Mouse (Mus musculus) midbrain, embryonic 15.5 days (tissue): ENCODE measurements at regions not wholly inside any gene's neighbourhood (a gene's known extent, or its start where the extent isn't known, plus 50 kb on each side); places are given as distances from the start of the nearest gene placed in this dataset.

Experiments used
- ATAC-seq: fragments of 200-750 bp; cut with Nextera tagmentation; replicated peaks from 2 replicates; pipeline ENCODE4 v1.8.0; 2017; ENCODE audit warnings: moderate TSS enrichment
- H3K27ac ChIP-seq: fragments of 300-500 bp; sonication (generic); 2 replicates; pipeline ENCODE4 v1.5.1; 2015; ENCODE audit warnings: mild to moderate bottlenecking, inconsistent platforms
- H3K27me3 ChIP-seq: fragments of 300-500 bp; sonication (generic); replicated peaks from 2 replicates; pipeline ENCODE4 v1.6.1; 2015; ENCODE audit warnings: inconsistent platforms
- H3K36me3 ChIP-seq: fragments of 300-500 bp; sonication (generic); replicated peaks from 2 replicates; pipeline ENCODE4 v1.6.1; 2015; ENCODE audit warnings: inconsistent platforms
- H3K4me1 ChIP-seq: fragments of 300-500 bp; sonication (generic); 2 replicates; pipeline ENCODE4 v1.6.1; 2015; ENCODE audit warnings: inconsistent platforms
- H3K4me2 ChIP-seq: fragments of 300-500 bp; sonication (generic); 2 replicates; pipeline ENCODE4 v1.6.1; 2015; ENCODE audit warnings: inconsistent platforms, mild to moderate bottlenecking, moderate library complexity
- H3K4me3 ChIP-seq: fragments of 300-500 bp; sonication (generic); 2 replicates; pipeline ENCODE4 v1.5.1; 2015; ENCODE audit warnings: mild to moderate bottlenecking, inconsistent platforms
- H3K9ac ChIP-seq: fragments of 300-500 bp; sonication (generic); 2 replicates; pipeline ENCODE4 v1.6.1; 2015; ENCODE audit warnings: mild to moderate bottlenecking, inconsistent platforms
- H3K9me3 ChIP-seq: fragments of 300-500 bp; sonication (generic); 2 replicates; pipeline ENCODE4 v1.6.1; 2016; ENCODE audit warnings: inconsistent platforms
- WGBS: fragments of 180-500 bp; shearing (Covaris S2); methylation state at CpG from one replicate; pipeline ENCODE4 v1.1.7; 2015; ENCODE audit warnings: mixed read lengths; 5-methylcytosine and 5-hydroxymethylcytosine counted together

DNA sequence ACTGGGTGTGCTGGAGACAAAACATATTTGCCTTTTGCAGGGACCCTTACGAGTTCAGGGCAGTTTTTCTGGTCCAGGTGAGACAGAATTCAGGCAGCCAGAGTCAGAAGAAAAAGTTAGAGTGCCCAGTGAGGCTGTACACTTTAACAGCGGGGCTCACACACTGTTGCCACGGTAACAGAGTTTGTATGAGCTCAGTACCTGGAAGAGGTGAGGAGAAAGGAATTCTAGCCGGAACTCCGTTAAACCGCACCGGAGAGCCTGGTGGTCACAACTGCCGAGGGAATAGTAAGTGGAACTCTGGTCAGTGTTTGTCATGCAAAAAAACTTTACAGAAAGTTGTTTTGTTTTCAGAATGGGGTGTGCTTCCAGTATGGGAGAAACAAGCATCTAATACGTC lies 222.6 kb upstream of the Pabpc6 start:
- WGBS = 75% methylated on average over 9 of the region's 9 CpGs
- Histone ChIP-seq H3K4me1 (peaks cover 18% of the 10 kb centered on the region), H3K27me3 (no peaks in the 10 kb centered on the region), H3K4me3 (no peak overlapping the region), H3K9ac (no peak overlapping the region), H3K9me3 (no peaks in the 10 kb centered on the region), H3K4me2 (no peak overlapping the region), H3K27ac (no peak overlapping the region), H3K36me3 (no peaks in the 10 kb centered on the region)
- ATAC-seq = no peak

DNA sequence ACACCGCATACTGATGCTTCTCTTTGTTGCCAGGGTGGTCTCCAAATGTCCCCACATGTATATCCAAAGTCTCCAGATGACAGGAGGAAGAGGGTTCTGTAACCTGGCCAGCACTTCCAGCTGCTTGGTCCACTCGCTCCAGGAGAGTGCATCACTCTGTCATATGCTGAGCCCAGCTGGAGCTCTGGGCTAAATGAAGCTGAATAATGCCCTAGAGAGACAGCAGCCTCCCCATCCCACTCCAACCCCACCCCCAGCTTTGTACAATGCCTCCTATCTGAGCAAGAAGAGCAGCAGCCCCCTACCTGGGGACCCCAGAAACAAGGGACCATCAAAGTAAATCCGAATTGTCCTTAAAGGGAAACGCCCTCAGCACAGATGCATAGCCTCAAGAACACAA lies 219.0 kb upstream of the Pabpc6 start:
- Histone ChIP-seq H3K27ac (peak overlapping the region; percentile 28), H3K4me2 (no peak overlapping the region)
- WGBS = 55% methylated on average over 4 of the region's 4 CpGs

GRCm38 (mm10) chr17:9885110-9885509 lies 215.6 kb upstream of the Pabpc6 start:
- WGBS = 53% methylated on average over 7 of the region's 7 CpGs
- H3K4me3 ChIP-seq = no peak overlapping the region
- H3K4me2 ChIP-seq = no peak overlapping the region
- no peak for ATAC-seq
- H3K36me3 ChIP-seq = no peaks in the 10 kb centered on the region
- H3K27me3 ChIP-seq = no peaks in the 10 kb centered on the region
- no peaks in the 10 kb centered on the region for H3K9me3 ChIP-seq
- no peak overlapping the region for H3K9ac ChIP-seq
- peak overlapping the region; percentile 18 for H3K27ac ChIP-seq
- H3K4me1 ChIP-seq = peaks cover 28% of the 10 kb centered on the region

More for the DNA sequence above, 219.0 kb upstream of the Pabpc6 start:
- Histone ChIP-seq H3K9me3 (no peaks in the 10 kb centered on the region), H3K27me3 (no peaks in the 10 kb centered on the region), H3K4me1 (peaks cover 28% of the 10 kb centered on the region), H3K4me3 (no peak overlapping the region), H3K9ac (no peak overlapping the region), H3K36me3 (no peaks in the 10 kb centered on the region)
- ATAC-seq = no peak

DNA sequence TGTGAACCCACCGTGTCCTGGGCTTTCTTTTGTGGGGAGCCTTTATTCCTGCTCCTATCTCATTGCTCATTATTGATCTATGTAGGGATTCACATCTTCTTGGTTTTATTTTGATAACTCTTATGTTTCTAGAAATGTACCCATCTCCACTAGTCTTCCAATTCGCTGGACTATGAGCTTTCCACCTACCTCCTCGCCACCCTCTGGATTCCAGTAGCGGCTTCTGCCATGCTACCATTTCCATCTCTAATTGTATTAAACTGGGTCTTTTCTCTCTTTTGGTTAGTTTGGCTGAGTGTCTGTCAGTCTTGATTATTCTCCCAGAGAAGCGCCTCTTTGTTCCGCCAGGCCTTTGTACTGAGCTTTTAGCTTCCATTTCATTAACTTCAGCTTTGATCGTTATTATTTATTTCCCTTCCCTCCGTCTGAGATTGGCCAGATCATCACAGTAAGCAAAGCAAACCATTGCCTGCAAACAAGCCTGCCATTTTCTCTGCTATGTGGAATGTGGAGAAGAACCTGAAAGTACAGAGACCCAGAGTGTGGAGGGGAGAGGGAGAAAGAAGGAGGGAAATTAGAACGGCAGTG lies 213.2 kb upstream of the Pabpc6 start:
- peaks cover 20% of the 10 kb centered on the region for H3K4me1 ChIP-seq
- peak overlapping the region; percentile 48; the same call in 1 of the 2 replicates for H3K27ac ChIP-seq
- no peaks in the 10 kb centered on the region for H3K36me3 ChIP-seq
- H3K27me3 ChIP-seq = no peaks in the 10 kb centered on the region
- WGBS = 20% methylated on average over 9 of the region's 9 CpGs
- no peaks in the 10 kb centered on the region for H3K9me3 ChIP-seq
- no peak overlapping the region for H3K4me2 ChIP-seq
- H3K9ac ChIP-seq = no peak overlapping the region
- ATAC-seq = no peak
- H3K4me3 ChIP-seq = no peak overlapping the region

GRCm38 (mm10) chr17:9879556-9880206 lies 210.2 kb upstream of the Pabpc6 start:
- ATAC-seq = peak; percentile 62
- Histone ChIP-seq H3K9ac (no peak overlapping the region), H3K4me3 (no peak overlapping the region), H3K4me1 (peaks cover 14% of the 10 kb centered on the region; the same call in 1 of the 2 replicates), H3K4me2 (no peak overlapping the region), H3K27me3 (no peaks in the 10 kb centered on the region), H3K9me3 (no peaks in the 10 kb centered on the region), H3K36me3 (no peaks in the 10 kb centered on the region), H3K27ac (peak overlapping the region; percentile 68)
- WGBS = 44% methylated on average over 12 of the region's 12 CpGs

DNA sequence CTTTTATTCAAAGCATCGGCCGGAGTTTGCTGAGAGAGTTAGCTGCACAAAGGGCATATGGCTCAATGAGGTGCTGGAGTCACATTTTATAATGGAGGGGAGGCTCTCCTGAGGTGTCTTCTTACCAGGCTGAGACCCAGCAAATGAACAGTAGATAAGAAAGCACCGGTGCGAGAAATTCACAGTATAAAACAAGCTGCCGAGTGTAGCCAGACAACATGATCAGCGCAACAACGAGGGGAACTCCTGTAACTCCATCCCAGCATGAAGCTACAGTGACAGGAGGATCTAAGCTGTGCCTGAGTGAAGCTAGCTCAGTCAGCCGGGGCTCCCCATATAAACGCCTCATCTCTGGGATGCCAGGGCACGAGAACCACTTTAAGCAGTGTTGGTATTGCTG lies 204.2 kb upstream of the Pabpc6 start:
- H3K9me3 ChIP-seq = no peaks in the 10 kb centered on the region
- ATAC-seq = no peak
- no peak overlapping the region for H3K4me3 ChIP-seq
- H3K4me2 ChIP-seq = no peak overlapping the region
- H3K4me1 ChIP-seq = peaks cover 10% of the 10 kb centered on the region
- H3K9ac ChIP-seq = no peak overlapping the region
- H3K27me3 ChIP-seq = no peaks in the 10 kb centered on the region
- H3K36me3 ChIP-seq = no peaks in the 10 kb centered on the region
- WGBS = 36% methylated on average over 10 of the region's 10 CpGs
- H3K27ac ChIP-seq = peak overlapping the region; percentile 39

- H3K36me3 ChIP-seq = no peaks in the 10 kb centered on the region
- H3K27ac ChIP-seq = no peak overlapping the region
- peaks cover 13% of the 10 kb centered on the region for H3K4me1 ChIP-seq
- 88% methylated on average over 3 of the region's 3 CpGs for WGBS
- no peaks in the 10 kb centered on the region for H3K27me3 ChIP-seq
- H3K4me3 ChIP-seq = no peak overlapping the region
- no peaks in the 10 kb centered on the region for H3K9me3 ChIP-seq
- no peak overlapping the region for H3K4me2 ChIP-seq
- ATAC-seq = no peak
- no peak overlapping the region for H3K9ac ChIP-seq
These were observed 200.7 kb upstream of the Pabpc6 start for GRCm38 (mm10) chr17:9870237-9870636.

GRCm38 (mm10) chr17:9868747-9869281 lies 199.3 kb upstream of the Pabpc6 start:
- WGBS = 82% methylated on average over 11 of the region's 11 CpGs
- no peaks in the 10 kb centered on the region for H3K9me3 ChIP-seq
- no peak overlapping the region for H3K4me3 ChIP-seq
- H3K4me1 ChIP-seq = peaks cover 15% of the 10 kb centered on the region
- H3K27ac ChIP-seq = no peak overlapping the region
- no peaks in the 10 kb centered on the region for H3K27me3 ChIP-seq
- ATAC-seq = no peak
- H3K36me3 ChIP-seq = no peaks in the 10 kb centered on the region
- no peak overlapping the region for H3K4me2 ChIP-seq
- no peak overlapping the region for H3K9ac ChIP-seq

- WGBS = 62% methylated on average over 10 of the region's 10 CpGs
- no peaks in the 10 kb centered on the region for H3K9me3 ChIP-seq
- H3K27me3 ChIP-seq = no peaks in the 10 kb centered on the region
- H3K4me3 ChIP-seq = no peak overlapping the region
- ATAC-seq = no peak
- H3K4me2 ChIP-seq = no peak overlapping the region
- no peak overlapping the region for H3K27ac ChIP-seq
- no peak overlapping the region for H3K9ac ChIP-seq
- peaks cover 25% of the 10 kb centered on the region for H3K4me1 ChIP-seq
- H3K36me3 ChIP-seq = no peaks in the 10 kb centered on the region
These were observed 194.7 kb upstream of the Pabpc6 start for GRCm38 (mm10) chr17:9864254-9864653.

- H3K9me3 ChIP-seq = no peaks in the 10 kb centered on the region
- no peak overlapping the region for H3K4me3 ChIP-seq
- no peak overlapping the region for H3K9ac ChIP-seq
- no peaks in the 10 kb centered on the region for H3K27me3 ChIP-seq
- no peak overlapping the region for H3K4me2 ChIP-seq
- H3K27ac ChIP-seq = peak overlapping the region; percentile 77
- H3K36me3 ChIP-seq = no peaks in the 10 kb centered on the region
- peaks cover 22% of the 10 kb centered on the region for H3K4me1 ChIP-seq
- WGBS = 42% methylated on average over 15 of the region's 15 CpGs
- ATAC-seq = peak; percentile 85
These were observed 192.7 kb upstream of the Pabpc6 start for GRCm38 (mm10) chr17:9861923-9862854.

- Histone ChIP-seq H3K9ac (no peak overlapping the region), H3K9me3 (peaks cover 4% of the 10 kb centered on the region; the same call in 1 of the 2 replicates), H3K27ac (peak overlapping the region; percentile 77), H3K27me3 (no peaks in the 10 kb centered on the region), H3K4me1 (peaks cover 22% of the 10 kb centered on the region), H3K4me2 (no peak overlapping the region), H3K4me3 (no peak overlapping the region), H3K36me3 (no peaks in the 10 kb centered on the region)
- WGBS = 62% methylated on average over 6 of the region's 6 CpGs
- no peak for ATAC-seq
These were observed 191.8 kb upstream of the Pabpc6 start for GRCm38 (mm10) chr17:9861346-9861745.
